Mouse (Mus musculus): ENCODE data around the gene Tmprss9. TPM values are rescaled to one million over a fixed set of nuclear protein-coding genes. Genes with fewer than 3 reads are reported as not detected.

Gene Tmprss9
- total RNA-seq, 1 experiment from 2014 or later = not detected

DNA sequence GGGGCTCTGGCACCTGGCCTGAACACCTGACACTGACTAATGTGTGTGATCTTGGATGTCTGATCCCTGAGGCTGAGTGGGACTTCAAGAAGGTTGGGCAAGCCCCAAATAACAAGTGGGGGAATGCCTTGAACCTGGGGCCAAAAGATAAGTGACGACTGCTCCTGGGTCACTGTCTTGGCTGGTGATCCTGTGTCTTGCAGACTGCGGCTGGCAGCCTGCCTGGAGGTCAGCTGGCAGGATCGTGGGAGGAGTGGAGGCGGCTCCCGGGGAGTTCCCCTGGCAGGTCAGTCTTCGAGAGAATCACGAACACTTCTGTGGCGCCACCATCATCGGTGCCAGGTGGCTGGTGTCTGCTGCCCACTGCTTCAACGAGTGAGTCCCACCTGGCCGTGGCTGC lies 15.5 kb downstream of the Tmprss9 start:
- DNase-seq = peak; percentile 85

DNA sequence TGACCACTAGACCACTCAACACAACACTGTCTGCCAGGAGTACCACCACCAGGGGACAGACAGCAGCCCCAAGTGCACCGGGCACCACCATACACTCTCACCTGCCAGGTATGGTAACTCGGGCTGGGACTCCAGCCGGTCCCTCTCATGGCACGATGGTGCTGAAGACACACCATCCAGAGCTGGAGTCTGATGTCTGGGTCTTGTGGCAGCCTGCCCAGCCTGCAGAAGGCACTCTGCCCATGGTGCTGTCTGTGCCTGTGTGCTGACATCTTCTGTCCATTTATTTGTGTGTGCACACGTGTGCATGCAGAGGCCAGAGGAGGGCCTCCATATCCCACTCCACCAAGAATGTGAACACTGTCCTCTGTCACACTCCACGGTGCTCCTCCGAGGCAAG lies 23.5 kb downstream of the Tmprss9 start:
- no peak for DNase-seq

DNA sequence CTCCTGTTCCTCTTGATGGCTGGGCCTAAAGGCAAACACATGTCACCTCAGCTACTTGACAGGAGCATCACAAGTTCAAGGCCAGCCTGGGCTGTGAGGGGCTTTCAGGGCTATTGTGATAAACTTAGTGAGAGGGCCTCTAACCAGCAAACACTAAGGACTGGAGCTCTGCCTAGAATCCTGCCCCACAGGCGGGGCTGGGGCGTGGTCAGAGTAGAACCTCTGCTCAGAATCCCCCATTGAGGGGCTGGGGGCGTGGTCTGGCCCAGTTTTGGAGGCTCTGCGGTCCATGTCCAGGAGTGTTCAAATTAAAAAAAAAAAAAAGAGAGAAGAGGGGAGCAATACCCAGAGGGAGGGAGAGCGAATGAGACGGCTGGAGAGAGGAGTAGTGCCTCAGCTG lies 24.0 kb downstream of the Tmprss9 start:
- DNase-seq = no peak

DNA sequence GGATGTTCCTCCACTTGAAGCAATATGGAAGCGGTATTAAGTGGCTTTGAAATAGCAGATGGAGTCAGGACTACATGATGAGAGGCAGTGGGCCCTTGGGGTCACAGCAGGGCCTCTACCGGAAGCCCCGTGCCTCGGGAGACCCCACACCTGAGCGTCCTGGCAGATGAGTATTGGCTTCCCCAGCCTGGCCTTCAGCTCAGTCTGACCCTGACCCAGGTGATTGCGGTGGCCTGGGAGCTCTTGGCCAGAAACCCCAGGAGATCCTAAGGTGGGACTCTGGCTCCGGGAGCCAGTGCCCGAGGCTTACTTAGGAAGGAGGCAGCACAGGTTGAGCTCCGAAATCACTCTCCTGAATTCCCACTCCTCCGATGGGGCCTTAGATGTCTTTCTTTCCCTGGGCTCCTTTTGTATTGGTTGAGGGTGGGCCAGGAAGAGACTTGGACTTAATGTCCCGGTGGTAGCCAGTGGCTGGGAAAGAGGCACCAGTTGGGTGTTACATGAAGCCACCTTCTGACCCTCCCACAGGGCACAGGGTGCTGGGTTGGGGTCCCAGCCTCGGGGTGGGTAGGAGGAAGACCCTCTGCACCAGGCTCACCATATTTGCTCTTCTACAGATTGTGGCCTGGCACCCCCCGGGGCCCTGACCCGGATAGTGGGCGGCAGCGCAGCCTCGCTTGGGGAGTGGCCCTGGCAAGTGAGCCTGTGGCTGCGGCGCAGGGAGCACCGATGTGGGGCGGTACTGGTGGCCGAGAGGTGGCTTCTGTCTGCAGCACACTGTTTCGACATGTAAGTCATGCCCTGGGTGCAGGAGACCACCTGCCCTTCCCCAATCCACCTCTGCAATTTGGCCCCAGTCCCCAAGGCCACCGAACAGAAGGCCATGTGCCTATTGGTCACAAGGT lies 25.2 kb downstream of the Tmprss9 start:
- no peak for DNase-seq

DNA sequence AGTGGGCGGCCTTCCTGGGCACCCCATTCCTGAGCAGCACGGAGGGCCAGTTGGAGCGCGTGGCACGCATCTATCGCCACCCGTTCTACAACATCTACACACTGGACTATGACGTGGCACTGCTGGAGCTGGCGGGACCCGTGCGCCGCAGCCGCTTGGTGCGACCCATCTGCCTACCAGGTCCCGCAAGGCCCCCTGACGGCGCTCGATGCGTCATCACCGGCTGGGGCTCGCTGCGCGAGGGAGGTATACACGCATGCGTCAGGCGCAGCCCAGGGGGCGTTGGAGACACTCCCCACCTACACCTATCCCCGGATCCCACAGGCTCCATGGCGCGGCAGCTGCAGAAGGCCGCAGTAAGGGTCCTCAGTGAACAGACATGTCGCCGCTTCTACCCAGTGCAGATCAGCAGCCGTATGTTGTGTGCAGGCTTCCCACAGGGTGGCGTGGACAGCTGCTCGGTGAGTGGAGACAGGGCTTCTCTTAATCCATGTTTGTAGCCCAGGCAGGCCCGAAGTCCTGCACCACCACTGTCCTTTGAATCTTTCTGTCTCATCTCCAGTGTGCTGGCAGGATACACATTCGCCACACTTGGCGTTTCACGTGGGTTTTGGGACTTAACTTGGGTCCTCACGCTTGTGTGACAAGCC lies 26.3 kb downstream of the Tmprss9 start:
- peak; percentile 51 for DNase-seq

DNA sequence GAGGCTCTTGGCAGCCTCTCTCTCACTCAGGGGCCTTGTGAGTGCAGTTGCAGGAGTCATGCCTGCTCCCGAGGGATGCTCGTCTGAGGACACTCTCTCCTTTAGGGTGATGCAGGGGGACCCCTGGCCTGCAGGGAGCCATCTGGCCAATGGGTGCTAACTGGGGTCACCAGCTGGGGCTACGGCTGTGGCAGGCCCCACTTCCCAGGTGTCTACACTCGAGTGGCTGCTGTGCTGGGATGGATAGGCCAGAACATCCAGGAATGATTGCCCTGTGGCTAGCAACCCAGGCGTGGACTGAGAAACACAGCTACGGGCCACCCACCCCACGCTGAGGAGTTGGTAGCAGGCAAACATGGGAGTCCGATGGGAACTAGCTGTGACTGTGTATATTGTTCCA lies 27.4 kb downstream of the Tmprss9 start:
- DNase-seq = no peak

DNA sequence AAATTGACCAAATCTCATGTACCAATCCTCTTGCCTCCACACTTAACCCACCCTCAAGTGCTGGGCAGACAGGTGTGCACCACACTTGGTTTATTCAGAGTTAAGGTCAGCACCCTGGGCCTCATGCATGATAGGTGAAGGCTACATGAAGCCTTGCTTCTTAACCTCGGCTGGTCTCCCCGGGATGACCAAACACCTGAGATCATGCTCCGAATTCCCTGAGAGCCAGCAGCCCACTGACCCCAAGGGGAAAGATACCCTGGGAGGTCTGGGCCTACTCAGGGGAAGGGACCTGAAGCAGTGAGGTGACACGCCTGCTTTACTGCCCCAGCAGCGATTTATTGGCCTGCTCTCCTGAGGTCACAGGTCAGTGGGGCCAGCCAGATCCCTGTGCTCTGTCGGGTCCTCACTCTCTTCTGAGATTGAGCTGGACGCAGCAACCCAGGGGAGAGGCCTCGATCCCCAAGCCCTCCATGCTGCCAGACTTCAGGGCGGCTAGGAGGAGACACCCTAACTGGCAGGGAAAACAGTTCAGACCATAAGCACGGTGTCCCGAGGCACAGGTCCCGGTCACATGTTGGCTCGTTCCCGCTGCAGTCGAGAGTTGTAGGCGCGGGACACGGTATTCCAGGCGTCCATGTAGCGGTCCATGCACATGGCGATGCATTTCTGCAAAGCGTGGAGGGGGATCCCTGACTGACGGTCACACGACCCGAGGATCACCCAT lies 28.1 kb downstream of the Tmprss9 start:
- no peak for DNase-seq

DNA sequence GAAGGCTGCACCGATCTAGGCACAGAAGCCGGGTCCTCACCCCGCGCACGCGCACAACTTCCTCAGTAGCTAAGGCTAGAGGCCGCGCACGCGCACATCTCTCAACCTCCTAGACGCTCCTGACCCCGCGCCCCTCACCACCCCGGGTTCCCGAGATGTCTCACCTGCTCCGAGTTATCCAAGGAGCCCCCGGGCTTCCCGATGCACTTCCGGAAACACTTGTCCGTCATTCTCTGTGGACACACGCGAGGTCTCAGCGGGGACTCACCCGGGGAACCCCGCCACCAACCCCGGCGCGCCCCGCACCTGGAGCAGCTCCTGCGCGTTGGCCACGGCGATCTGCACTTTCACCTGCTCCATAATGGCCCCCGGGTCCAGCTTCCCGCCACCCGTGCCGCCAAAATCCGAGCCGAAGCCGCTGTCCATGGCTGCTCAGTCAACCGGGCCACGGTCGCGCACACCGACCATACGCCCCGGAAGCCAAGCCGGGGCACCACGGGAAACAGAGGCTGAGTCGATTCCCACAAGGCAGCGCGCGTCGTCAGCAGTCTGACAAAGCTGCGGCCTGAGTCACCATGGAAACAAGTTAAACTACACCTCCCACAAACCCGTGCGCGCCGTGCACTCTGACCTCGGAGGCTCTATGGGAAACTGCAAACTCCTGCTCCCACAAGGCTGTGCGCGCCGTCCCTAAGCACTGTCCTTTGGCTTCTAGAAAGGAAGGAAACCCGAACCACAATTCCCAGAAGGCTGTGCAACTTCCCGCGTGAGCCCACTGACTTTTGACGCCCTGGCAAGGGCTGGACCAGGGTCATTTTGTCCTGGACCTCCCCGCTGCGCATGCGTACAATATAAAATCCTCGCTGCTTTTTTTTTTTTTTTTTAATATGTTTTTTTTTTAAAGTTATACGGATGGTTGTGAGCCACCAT lies 28.9 kb downstream of the Tmprss9 start, which contains the start of gene Timm13:
Gene Timm13, minus strand, starts transcription at position 652 of the 930 bp plus-strand sequence.
- DNase-seq = peak; percentile 94

DNA sequence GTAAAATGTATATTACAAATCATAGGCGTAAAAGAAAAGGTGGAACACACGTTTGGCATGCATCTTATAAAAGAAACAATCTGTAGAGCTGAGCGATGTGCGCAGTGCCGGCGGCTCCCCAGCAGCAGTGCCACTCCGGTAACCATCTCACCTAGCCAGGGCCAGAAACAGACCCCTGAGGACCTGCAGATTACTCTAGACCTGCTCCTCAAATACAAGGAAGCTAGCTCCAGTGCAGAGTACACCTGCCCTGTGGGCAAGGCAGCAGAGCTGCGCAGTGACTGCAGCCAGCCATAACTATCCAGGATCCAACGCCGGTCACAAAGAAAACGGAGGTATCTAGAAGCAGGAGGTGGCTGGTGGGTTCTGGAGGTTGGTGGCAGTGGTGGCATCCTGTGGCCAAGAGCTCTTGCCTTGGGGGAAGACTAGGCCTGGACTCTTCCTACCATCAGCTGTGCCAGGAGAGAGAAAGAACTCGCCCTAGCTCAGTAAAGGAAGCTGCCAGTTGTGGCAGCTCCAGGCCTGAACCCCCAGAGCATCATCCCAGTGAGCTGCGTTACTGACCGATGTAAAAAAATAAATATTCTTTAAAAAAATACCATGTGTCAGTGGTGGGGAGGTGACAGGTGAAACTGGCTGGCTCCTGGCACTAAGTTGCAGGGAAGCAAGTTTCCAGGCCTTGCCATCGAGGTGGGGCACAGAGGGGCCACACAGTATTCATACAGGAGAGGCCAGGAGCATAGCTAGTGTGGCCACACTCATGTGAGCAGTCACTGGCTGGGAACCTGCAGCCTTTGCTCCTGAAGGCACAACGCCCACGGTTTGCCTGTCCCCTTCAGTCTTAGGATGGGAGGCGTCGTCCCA lies 30.0 kb downstream of the Tmprss9 start:
- no peak for DNase-seq

DNA sequence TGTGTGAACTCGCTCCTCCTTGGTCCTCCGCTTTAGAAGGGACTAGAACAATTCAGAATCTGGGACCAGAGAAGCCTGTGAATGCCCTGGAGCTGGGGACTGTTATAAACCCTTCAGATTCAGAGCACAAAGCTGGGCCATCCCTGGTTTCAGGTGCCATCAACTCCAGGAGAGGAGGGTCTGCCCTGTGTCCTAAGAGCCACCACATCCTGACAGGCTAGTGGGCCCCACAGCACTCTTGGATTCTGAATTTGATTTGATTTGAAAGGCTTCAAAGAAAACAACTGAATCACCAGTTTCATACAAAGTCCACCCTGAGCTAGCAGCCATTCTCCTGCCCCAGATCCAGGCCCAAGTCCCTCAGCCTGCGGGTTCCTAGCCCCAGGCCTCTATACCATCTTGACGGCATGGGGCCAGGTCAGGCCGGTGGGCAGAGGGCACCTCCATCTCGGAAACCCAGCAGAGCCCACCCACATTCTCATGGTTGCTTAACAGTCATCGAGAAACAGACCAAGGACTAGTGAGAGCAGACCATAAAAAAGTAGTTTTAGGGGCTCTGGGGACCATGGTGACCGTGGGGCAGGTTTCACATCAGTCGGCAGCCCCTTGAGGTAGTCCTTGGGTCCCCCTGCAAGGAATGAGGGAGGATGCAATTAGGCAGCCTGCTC lies 30.8 kb downstream of the Tmprss9 start:
- no peak for DNase-seq

DNA sequence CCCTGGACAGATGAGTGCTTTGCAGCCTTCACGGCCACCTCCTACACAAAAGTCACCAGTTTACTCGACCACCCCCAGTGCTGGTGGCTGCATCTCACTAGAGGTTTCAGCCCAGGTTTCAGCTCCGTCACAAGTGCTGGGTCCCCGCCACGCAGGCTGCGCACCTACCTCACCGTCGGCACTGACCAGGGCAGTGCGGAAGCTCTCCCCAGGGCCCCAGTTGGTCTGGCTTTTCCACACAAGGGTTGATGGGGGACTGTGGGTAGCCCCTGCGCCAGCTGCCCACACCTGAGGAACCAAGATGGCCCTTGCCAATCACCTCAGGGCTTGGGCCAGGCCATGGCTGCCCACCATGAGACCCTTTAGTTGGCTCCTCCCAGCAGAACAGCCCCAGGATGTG lies 31.6 kb downstream of the Tmprss9 start:
- DNase-seq = no peak

DNA sequence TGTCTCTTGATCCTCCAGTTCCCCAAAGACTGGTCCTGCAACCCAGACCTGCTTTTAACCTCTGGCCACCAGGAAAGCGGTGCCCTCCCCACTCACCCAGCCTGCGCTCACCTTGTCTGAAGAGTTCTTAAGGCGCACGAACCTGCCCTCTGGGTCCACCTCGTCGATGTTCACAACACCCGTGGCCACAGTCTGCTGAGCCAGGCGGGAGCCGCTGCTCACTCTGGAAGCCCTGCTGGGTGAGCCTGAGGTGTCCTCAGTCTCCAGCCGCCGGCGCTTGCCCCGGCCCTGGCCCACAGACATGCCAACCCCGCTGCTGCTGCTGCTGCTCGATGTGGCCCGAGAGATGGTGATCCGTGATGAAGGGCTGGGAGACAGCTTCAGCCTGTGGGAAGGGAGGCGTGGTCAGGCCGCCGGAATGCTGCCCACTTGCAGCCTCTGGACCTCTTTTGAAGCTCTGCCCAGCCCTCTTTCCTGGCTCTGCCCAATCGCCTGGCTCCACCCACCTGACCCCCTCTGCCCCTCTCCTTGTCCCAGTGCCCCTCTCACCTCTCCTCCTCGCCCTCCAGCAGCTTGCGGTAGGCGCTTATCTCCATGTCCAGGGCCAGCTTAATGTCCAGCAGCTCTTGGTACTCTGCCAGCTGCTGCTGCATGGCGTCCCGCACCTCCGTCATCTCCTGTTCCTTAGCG lies 32.5 kb downstream of the Tmprss9 start:
- peak; percentile 31 for DNase-seq

DNA sequence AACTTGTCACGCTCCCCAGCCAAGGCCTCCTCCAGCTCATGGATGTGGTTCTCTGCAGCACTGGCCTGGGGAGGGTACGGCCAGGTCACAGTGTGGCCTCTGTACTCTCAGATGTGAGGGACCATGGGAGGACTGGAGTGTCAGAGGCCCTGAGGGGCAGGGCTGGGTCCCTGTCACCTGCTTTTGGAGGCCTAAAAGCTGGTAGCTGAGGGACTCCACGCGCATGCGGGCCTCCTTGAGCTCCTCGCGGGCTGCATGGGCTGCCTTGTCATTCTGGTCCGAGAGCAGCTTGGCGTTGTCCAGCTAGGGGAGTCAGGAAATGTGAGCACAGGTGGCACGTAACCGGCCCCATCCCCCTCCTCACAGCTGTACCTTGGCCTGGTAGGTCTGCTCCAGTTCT lies 33.1 kb downstream of the Tmprss9 start:
- no peak for DNase-seq

DNA sequence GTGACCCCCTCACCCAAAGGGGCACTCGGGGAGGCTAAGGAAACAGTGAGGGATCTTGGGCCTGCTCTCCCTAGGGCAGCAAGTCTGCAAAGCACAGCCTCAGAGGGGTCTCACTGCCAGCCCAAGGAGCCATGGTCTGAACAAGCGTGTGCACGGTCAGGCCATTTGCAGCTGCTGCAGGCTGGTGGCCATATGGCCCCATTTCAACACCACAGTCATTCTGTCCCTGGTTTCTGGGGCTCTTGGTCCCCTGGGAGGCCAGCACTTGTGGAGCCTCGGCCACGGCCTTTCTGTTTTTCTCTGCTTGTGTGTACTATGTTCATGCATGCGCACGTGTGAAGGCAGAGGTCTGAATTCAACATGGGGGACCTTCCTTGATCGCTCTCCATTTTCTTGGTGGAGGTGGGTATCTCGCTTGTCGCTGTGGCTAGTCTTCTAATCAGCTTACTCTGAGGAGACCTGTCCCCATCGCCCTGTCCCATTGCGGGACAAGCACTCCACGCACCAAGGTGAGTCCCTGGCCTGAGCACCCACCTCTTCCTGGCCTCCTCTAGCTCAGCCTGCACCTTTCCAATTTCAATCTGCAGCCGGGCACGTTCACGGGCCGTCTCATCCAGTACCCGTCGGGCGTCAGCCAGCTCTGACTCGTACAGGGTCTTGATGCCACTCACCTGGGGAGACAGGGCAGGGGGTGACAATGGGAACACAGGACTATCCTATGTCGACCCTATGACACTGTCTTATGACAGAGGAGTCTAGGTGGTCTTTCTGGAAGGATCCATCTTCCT lies 37.9 kb downstream of the Tmprss9 start:
- DNase-seq = no peak

DNA sequence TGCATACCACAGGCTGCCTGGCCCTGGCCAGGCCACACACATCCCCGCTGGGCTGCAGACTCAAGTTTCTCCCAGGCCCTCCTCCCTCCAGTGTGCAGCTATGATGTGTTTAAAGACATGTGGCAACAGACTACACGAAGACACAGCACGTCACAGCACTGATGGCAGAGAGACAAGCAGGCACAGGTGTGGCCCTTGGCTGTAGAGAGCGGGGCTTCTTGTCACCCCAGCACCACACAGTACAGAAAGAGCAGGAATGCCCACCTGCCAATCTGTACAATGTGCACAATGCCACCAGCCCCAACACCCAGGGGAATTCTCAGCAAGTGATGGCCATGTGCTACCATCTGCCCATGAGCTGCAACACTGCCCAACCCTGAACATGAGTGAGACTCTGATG lies 39.7 kb downstream of the Tmprss9 start:
- no peak for DNase-seq

DNA sequence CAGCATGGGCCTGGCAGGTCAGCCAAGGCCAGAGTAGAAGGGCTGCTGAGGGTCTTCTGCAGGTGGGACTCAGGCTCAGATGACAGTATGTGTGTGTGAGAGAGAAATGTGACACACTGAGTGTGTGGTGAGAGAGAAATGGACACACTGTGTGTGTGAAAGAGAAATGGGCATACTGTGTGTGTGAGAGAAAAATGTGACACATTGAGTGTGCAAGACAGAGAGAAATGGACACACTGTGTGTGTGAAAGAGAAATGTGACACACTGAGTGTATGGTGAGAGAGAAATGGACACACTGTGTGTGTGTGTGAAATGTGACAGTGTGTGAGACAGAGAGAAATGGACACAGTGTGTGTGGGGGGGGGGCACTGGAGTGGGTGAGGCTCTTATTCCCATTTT lies 40.2 kb downstream of the Tmprss9 start:
- DNase-seq = no peak

DNA sequence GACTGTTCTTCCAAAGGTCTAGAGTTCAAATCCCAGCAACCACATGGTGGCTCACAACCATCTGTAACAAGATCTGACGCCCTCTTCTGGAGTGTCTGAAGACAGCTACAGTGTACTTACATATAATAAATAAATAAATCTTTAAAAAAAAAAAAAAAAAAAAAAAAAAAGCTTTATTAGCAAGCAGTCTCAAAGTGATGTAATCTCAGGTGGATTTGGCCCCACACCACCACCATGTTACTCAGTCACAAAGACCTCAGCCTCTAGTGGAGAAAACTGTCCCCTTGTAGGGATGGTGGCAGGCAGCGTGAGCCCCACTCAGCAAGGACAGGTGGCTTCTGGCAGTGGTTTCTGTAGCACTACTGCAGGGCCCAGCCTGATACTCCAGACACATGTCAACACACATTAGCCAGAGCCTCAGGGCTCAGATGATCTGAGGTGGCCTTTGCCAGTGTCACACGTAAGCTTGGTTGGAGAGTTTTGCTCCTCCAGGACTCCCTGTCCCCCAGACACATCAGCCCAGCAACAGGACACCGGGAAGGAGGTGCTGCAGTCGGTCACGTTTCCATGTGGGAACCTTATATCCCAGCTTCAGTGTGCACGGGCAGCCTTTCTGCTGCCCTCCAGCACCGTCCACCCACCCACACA lies 41.8 kb downstream of the Tmprss9 start:
- no peak for DNase-seq

DNA sequence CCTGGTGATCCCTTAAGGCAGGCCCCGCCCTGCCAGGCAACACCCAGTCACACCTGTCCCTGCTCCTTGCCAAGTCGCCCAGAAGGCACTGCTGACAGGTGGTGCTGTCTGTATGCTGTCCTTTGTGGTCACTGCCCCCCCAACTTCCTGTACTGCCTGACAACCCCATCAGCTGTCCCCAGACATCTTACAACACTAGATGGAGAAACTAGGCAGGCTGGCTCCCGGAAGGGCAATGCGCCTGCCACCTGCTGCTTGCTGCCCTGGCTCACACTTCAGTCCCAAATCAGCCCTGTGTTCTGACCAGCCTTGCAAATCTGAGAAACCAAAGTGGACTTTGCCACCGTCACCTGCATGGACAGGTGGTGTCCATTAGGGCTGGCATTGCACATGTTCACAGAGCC lies 42.6 kb downstream of the Tmprss9 start:
- DNase-seq = no peak

All from adrenal gland, postnatal 25 days (tissue).